Mouse (Mus musculus): ENCODE data around the gene Hnrnpab. TPM values are rescaled to one million over a fixed set of nuclear protein-coding genes. Genes with fewer than 3 reads are reported as not detected.

Hnrnpab gene
- polyA plus RNA-seq, 1 experiment from 2014 or later = 750 TPM

- Histone ChIP-seq H3K27me3 (no peaks in the 10 kb centered on the region), H3K27ac (no peak overlapping the region), H3K36me3 (peaks cover 99% of the 10 kb centered on the region), H3K9ac (no peak overlapping the region), H3K9me3 (no peaks in the 10 kb centered on the region), H3K4me3 (no peak overlapping the region), H3K4me2 (replicated peaks) (no peak overlapping the region), H3K4me1 (no peaks in the 10 kb centered on the region)
- no peak for ATAC-seq (ENCODE audit: insufficient number of reproducible peaks, insufficient read depth, low FRiP score, low TSS enrichment)
- WGBS = 91% methylated on average over 1 of the region's 1 CpGs
Measured at GRCm38 (mm10) chr11:51595459-51596083, 11.1 kb downstream of the Hnrnpab start.

- Histone ChIP-seq H3K36me3 (peaks cover 99% of the 10 kb centered on the region), H3K27me3 (no peaks in the 10 kb centered on the region), H3K4me1 (no peaks in the 10 kb centered on the region), H3K4me3 (no peak overlapping the region), H3K9me3 (no peaks in the 10 kb centered on the region), H3K4me2 (replicated peaks) (no peak overlapping the region), H3K9ac (no peak overlapping the region), H3K27ac (no peak overlapping the region)
- no peak for ATAC-seq (ENCODE audit: insufficient number of reproducible peaks, insufficient read depth, low FRiP score, low TSS enrichment)
- 74% methylated on average over 3 of the region's 3 CpGs for WGBS
Measured at GRCm38 (mm10) chr11:51594715-51595350, 11.8 kb downstream of the Hnrnpab start.

GRCm38 (mm10) chr11:51593849-51594248 is 12.8 kb downstream of the Hnrnpab start:
- 91% methylated on average over 6 of the region's 6 CpGs for WGBS
- ATAC-seq (ENCODE audit: insufficient number of reproducible peaks, insufficient read depth, low FRiP score, low TSS enrichment) = no peak
- no peak overlapping the region for H3K4me3 ChIP-seq
- no peak overlapping the region for H3K9ac ChIP-seq
- no peaks in the 10 kb centered on the region for H3K4me1 ChIP-seq
- no peak overlapping the region for H3K27ac ChIP-seq
- no peak overlapping the region for H3K4me2 ChIP-seq (replicated peaks)
- H3K27me3 ChIP-seq = no peaks in the 10 kb centered on the region
- no peaks in the 10 kb centered on the region for H3K9me3 ChIP-seq
- peaks cover 99% of the 10 kb centered on the region for H3K36me3 ChIP-seq

DNA sequence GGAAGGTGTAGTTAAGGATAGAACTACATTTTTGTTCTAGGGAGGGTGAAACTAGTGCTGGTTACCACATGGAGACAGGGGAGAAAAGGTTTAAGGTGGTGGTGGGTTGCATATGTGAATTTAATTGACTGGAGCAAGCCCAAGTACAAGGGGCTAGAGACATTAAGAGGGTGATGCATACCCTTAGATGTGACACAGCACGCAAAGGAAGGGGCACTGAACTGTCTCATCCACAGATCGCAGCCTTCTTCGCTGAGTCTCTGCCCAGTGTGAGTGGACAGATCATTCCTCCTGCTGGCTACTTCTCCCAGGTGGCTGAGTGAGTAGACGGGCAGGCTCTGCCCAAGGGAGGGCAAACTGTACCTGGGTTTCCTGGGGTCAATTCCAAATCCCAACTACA is 13.3 kb downstream of the Hnrnpab start:
- ATAC-seq (ENCODE audit: insufficient number of reproducible peaks, insufficient read depth, low FRiP score, low TSS enrichment) = no peak
- H3K9ac ChIP-seq = no peak overlapping the region
- no peaks in the 10 kb centered on the region for H3K9me3 ChIP-seq
- no peaks in the 10 kb centered on the region for H3K4me1 ChIP-seq
- H3K4me3 ChIP-seq = no peak overlapping the region
- no peak overlapping the region for H3K4me2 ChIP-seq (replicated peaks)
- 95% methylated on average over 4 of the region's 4 CpGs for WGBS
- no peak overlapping the region for H3K27ac ChIP-seq
- H3K27me3 ChIP-seq = no peaks in the 10 kb centered on the region
- peaks cover 98% of the 10 kb centered on the region for H3K36me3 ChIP-seq

DNA sequence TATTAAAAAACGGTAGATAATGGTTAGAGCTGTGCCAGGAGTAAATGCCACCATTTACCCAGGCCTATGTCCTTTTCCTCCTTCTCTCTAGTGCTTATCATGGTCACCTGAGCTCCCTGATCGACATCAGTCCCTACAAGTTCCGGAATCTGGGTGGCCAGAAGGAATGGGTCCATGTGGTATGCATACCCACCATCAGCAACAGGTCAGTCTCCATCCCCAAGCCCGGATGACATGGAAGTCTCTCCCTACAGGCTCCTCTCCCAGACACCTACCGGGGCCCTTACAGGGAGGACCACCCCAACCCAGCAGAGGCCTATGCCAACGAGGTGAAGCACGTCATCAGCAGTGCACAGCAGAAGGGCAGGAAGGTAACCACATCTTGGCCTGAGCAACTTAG is 14.7 kb downstream of the Hnrnpab start:
- H3K4me2 ChIP-seq (replicated peaks) = no peak overlapping the region
- H3K27me3 ChIP-seq = no peaks in the 10 kb centered on the region
- no peak for ATAC-seq (ENCODE audit: insufficient number of reproducible peaks, insufficient read depth, low FRiP score, low TSS enrichment)
- WGBS = 90% methylated on average over 7 of the region's 7 CpGs
- H3K27ac ChIP-seq = no peak overlapping the region
- no peak overlapping the region for H3K4me3 ChIP-seq
- H3K9me3 ChIP-seq = no peaks in the 10 kb centered on the region
- no peak overlapping the region for H3K9ac ChIP-seq
- peaks cover 98% of the 10 kb centered on the region for H3K36me3 ChIP-seq
- H3K4me1 ChIP-seq = no peaks in the 10 kb centered on the region

DNA sequence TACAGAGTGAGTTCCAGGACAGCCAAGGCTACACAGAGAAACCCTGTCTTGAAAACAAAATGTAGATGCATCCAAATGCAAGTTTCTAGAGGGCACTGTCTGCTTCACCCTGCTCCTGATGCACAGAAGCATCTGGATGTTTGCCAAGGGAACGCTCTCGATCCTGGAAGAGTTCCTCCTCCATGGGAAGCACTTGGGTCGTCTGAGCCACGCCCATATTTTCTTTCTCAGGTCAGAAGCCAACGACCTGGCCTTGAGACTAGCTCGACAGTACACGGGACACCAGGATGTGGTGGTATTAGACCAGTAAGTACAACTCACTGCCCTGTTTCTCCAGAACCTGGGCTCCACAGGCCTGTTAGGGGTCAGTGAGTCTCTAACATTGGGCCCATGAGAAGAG is 15.5 kb downstream of the Hnrnpab start:
- no peaks in the 10 kb centered on the region for H3K27me3 ChIP-seq
- H3K27ac ChIP-seq = no peak overlapping the region
- H3K4me2 ChIP-seq (replicated peaks) = no peak overlapping the region
- no peaks in the 10 kb centered on the region for H3K4me1 ChIP-seq
- 78% methylated on average over 7 of the region's 7 CpGs for WGBS
- H3K9ac ChIP-seq = no peak overlapping the region
- peaks cover 99% of the 10 kb centered on the region for H3K36me3 ChIP-seq
- H3K4me3 ChIP-seq = no peak overlapping the region
- no peaks in the 10 kb centered on the region for H3K9me3 ChIP-seq
- no peak for ATAC-seq (ENCODE audit: insufficient number of reproducible peaks, insufficient read depth, low FRiP score, low TSS enrichment)

DNA sequence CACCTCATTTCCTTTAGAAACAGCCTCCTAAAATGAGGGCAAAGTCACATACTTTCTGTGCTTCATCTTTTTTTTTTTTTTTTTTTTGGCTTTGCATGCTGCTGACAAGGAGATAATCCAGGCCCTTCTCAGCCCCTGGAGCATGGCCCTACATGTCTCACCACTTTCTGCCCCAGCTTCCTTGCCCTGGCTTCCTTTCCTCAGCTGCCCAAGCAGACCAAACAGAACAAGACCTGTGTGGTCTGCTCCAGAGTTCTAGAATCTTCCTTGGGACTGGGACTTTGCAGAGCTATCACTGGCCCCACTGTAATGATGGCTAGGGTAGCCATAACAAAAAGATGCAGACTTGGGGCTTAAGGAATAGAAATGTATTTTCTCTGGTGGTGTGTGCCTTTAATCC is 16.6 kb downstream of the Hnrnpab start:
- Histone ChIP-seq H3K9ac (no peak overlapping the region), H3K36me3 (peaks cover 92% of the 10 kb centered on the region), H3K4me1 (peaks cover 8% of the 10 kb centered on the region), H3K9me3 (no peaks in the 10 kb centered on the region), H3K27me3 (no peaks in the 10 kb centered on the region), H3K4me2 (replicated peaks) (no peak overlapping the region), H3K4me3 (no peak overlapping the region), H3K27ac (no peak overlapping the region)
- ATAC-seq (ENCODE audit: insufficient number of reproducible peaks, insufficient read depth, low FRiP score, low TSS enrichment) = no peak

DNA sequence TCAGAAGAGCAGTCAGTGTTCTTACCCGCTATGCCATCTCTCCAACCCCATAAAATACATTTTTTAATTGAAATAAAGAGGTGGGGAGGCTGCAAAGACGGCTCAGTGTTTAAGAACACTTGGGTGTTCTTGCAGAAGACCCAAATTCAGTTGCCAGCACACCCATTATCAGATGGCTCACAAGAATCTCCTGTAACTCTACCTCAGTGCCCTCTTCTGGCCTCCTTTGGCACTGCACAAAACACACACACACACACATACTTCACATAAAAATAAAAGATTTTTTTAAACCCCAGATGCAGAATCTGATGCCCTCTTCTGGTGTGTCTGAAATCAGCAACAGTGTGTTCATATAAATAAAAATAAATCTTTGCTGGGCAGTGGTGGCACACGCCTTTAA is 17.8 kb downstream of the Hnrnpab start:
- ATAC-seq (ENCODE audit: insufficient number of reproducible peaks, insufficient read depth, low FRiP score, low TSS enrichment) = no peak
- peaks cover 81% of the 10 kb centered on the region for H3K36me3 ChIP-seq

DNA sequence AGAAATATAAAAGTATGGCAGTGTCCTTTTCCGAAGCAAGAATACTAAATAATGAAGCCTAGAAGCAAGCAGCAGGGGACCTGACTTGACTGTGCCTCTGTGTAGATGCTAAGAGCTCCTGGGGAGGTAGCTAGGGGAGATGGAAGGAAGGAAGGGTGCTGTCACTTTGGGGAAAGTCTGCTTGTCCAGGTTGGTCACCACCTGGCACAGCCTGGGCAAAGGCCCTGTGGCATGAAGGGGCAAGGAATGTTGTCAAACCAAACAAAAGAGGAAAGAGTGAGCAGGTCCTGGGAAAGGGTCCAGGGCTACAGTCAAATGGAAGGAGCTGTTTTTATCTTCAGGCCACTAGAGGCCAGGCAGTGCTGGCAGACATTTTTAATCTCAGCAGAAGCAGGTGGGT is 19.6 kb downstream of the Hnrnpab start:
- no peak overlapping the region for H3K4me3 ChIP-seq
- no peak overlapping the region for H3K27ac ChIP-seq
- 90% methylated on average over 1 of the region's 1 CpGs for WGBS
- no peaks in the 10 kb centered on the region for H3K9me3 ChIP-seq
- no peaks in the 10 kb centered on the region for H3K27me3 ChIP-seq
- ATAC-seq (ENCODE audit: insufficient number of reproducible peaks, insufficient read depth, low FRiP score, low TSS enrichment) = no peak
- no peak overlapping the region for H3K9ac ChIP-seq
- no peak overlapping the region for H3K4me2 ChIP-seq (replicated peaks)
- peaks cover 63% of the 10 kb centered on the region for H3K36me3 ChIP-seq
- peaks cover 14% of the 10 kb centered on the region for H3K4me1 ChIP-seq

More for the DNA sequence above, 17.8 kb downstream of the Hnrnpab start:
- Histone ChIP-seq H3K27ac (no peak overlapping the region), H3K9ac (no peak overlapping the region), H3K4me3 (no peak overlapping the region), H3K4me1 (peaks cover 13% of the 10 kb centered on the region), H3K27me3 (no peaks in the 10 kb centered on the region), H3K4me2 (replicated peaks) (no peak overlapping the region), H3K9me3 (no peaks in the 10 kb centered on the region)
- 96% methylated on average over 3 of the region's 3 CpGs for WGBS

GRCm38 (mm10) chr11:51586411-51586810 is 20.2 kb downstream of the Hnrnpab start:
- Histone ChIP-seq H3K27ac (no peak overlapping the region), H3K27me3 (no peaks in the 10 kb centered on the region), H3K9ac (no peak overlapping the region), H3K4me1 (peaks cover 14% of the 10 kb centered on the region), H3K4me3 (no peak overlapping the region), H3K4me2 (replicated peaks) (no peak overlapping the region), H3K9me3 (no peaks in the 10 kb centered on the region), H3K36me3 (peaks cover 56% of the 10 kb centered on the region)
- ATAC-seq (ENCODE audit: insufficient number of reproducible peaks, insufficient read depth, low FRiP score, low TSS enrichment) = no peak
- 92% methylated on average over 13 of the region's 13 CpGs for WGBS

DNA sequence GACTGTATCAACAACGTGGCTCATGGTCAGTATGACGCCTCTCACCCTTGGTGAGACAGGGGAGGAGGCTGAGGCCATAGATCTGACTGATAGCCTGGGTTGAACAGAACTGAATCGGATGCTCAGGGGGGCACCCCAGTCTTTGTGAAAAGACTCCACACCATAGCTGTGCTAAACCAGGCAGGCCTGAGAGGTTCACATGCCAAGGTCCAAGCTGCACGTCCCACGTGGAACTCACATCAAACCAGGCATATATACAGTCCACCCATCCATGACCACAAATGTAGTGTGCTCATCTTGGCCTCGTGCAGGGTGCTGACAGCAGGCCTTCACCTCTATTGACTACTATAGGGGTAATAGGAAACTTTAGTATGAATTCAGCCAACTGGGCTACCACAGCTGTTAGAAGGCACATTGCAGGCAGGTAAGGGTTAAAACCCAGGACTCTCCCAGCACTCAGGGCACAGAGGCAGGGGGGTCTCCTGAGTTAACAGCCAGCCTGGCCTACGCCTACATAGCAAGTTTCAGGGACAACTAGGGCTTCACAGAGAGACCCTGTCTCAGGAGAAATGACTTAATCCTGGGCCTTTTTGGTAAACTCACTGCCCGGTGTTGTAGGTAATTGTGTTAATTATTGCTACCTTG is 20.9 kb downstream of the Hnrnpab start:
- H3K27ac ChIP-seq = peak overlapping the region; percentile 94
- H3K9me3 ChIP-seq = no peaks in the 10 kb centered on the region
- peak overlapping the region; percentile 83 for H3K9ac ChIP-seq
- peak; percentile 13; the same call in 1 of the 2 replicates for ATAC-seq (ENCODE audit: insufficient number of reproducible peaks, insufficient read depth, low FRiP score, low TSS enrichment)
- H3K4me2 ChIP-seq (replicated peaks) = peak overlapping the region; percentile 82
- H3K4me1 ChIP-seq = peaks cover 14% of the 10 kb centered on the region
- H3K36me3 ChIP-seq = peaks cover 50% of the 10 kb centered on the region
- no peaks in the 10 kb centered on the region for H3K27me3 ChIP-seq
- peak overlapping the region; percentile 60 for H3K4me3 ChIP-seq
- 64% methylated on average over 8 of the region's 8 CpGs for WGBS
